Mouse (Mus musculus): ENCODE results near the gene Trim39.

DNA sequence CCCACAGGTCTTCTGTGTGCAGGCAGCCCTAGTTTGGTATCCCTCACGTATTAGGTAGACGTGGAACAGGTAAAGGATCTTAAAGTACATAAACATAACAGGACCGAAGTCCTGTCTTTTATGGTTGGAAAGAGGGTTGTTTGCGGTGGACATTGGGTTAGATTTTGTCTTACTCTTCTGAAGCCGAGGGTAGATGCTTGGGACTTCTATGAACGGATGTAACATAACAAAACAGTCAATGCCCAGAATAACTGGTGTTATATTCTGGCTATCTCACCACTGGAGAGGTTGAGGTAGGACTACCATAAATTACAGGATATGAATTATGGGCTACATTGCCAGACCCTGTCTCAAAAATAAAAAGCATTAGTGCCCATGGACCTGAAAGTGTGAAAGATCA lies 14.1 kb downstream of the Trim39 start, which contains the start of gene Rpp21:
- TF ChIP-seq POLR2A (IDR thresholded peaks at IDR 0.05; ENCODE audit: low read depth, low read length) (no peak), CTCF (IDR thresholded peaks at IDR 0.05; ENCODE audit: extremely low read depth, insufficient read depth, insufficient read length, insufficient replicate concordance) (no peak)

All from spleen, adult 2 months (tissue).